In the genomic region with DNA sequence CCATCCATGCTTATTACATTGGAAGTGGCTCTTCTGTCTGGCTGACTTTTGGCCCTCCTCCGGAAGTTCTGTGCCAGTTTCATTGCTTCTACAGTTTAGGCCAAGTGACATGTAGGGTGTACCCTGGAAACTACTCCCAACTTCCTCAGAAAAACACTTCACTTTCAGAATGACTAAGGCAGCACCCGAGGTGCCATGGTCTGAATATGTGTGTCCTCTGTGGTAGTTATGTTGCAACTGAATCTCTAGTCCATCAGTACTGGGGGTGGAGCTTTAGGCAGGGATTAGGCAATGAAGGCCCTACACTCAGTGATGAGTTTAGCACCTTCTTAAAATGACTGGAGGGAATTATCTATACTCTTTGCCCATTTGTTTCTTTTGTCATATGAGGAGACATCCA, we compare ENCODE assay signal across 16 mouse cellular contexts.
A peak's percentile ranks its signal among the peaks of the same experiment; 100 is the strongest.
DNase-seq lines count a peak whose midpoint lies in the region; ATAC-seq and TF ChIP-seq lines count a peak whose summit lies in the region.
"Had no signal": no experiment of that assay in that cellular context is flagged by ENCODE, and none has a peak within 500 bp of the region (broad histone marks: within the 10 kb centered on the region; RNA-seq: fewer than 3 reads in every experiment).

No protein-coding gene starts in this region.

- peak; percentile 8 to 31 for DNase-seq in heart, adult 9 months (ENCODE audit: low spot score in 2 of 2)
- no peak for DNase-seq in heart, postnatal 25 days (ENCODE audit: low spot score)
- DNase-seq in lung, postnatal 36 days: peak; percentile 33
- no peak for DNase-seq in lung, adult 2 months
- DNase-seq in induced T-regulatory cell, adult 2 months (ENCODE audit: low read depth): peak; percentile 14
- peak; percentile 54 for DNase-seq in skeletal muscle tissue, adult 2 months (ENCODE audit: low read depth, low spot score)
- DNase-seq in forebrain, embryonic 14.5 days (ENCODE audit: low spot score): no peak
- no peak for DNase-seq in left cerebral cortex, postnatal 14 days (ENCODE audit: low spot score in 2 of 2)
- DNase-seq: adrenal gland, postnatal 36 days; cerebellum, postnatal 25 days; kidney, adult 9 months; retina, postnatal 1 day had no signal

- no peak overlapping the region for H3K27ac ChIP-seq in forebrain, embryonic 14.5 days (ENCODE audit: low read depth, low read length)
- H3K27ac ChIP-seq: embryonic facial prominence, embryonic 13.5 days; forebrain, embryonic 12.5 days; limb, embryonic 13.5 days had no signal

- H3K36me3 ChIP-seq in forebrain, embryonic 14.5 days (ENCODE audit: control insufficient read depth, insufficient read depth, low read length): no peaks in the 10 kb centered on the region
- H3K36me3 ChIP-seq: embryonic facial prominence, embryonic 13.5 days; forebrain, embryonic 12.5 days; heart, embryonic 12.5 days; limb, embryonic 13.5 days had no signal

- H3K9ac ChIP-seq in forebrain, embryonic 14.5 days (ENCODE audit: low read length): no peak overlapping the region
- H3K9ac ChIP-seq: embryonic facial prominence, embryonic 13.5 days; forebrain, embryonic 12.5 days; heart, embryonic 12.5 days; limb, embryonic 13.5 days had no signal

- no peak overlapping the region for H3K4me3 ChIP-seq in lung, adult 2 months (replicated peaks; ENCODE audit: extremely low read depth, low read depth, low read length)
- no peak overlapping the region for H3K4me3 ChIP-seq in forebrain, embryonic 14.5 days (ENCODE audit: low read depth, low read length)
- H3K4me3 ChIP-seq: embryonic facial prominence, embryonic 13.5 days; forebrain, embryonic 12.5 days; heart, embryonic 12.5 days; limb, embryonic 13.5 days had no signal

- TF ChIP-seq CTCF in lung, adult 2 months (IDR thresholded peaks at IDR 0.05; ENCODE audit: insufficient read depth, low read length): no peak

- H3K4me2 ChIP-seq in forebrain, embryonic 14.5 days (ENCODE audit: low read length): no peak overlapping the region
- H3K4me2 ChIP-seq: embryonic facial prominence, embryonic 13.5 days; forebrain, embryonic 12.5 days; heart, embryonic 12.5 days; limb, embryonic 13.5 days had no signal

- intact Hi-C loops in heart, postnatal 25 days (cut with DNase I): no loop called here
- intact Hi-C loops in left cerebral cortex, postnatal 14 days (cut with DNase I): no loop called here

- no peaks in the 10 kb centered on the region for H3K4me1 ChIP-seq in lung, adult 2 months (ENCODE audit: control insufficient read depth, insufficient read depth, low read length)
- no peaks in the 10 kb centered on the region for H3K4me1 ChIP-seq in forebrain, embryonic 14.5 days (ENCODE audit: control insufficient read depth, insufficient read depth, low read length)
- H3K4me1 ChIP-seq: embryonic facial prominence, embryonic 13.5 days; forebrain, embryonic 12.5 days; heart, embryonic 12.5 days; limb, embryonic 13.5 days had no signal

- ATAC-seq in forebrain, embryonic 14.5 days: no peak

- no peaks in the 10 kb centered on the region for H3K9me3 ChIP-seq in forebrain, embryonic 14.5 days (replicated peaks; ENCODE audit: control insufficient read depth, low read length)
- H3K9me3 ChIP-seq: embryonic facial prominence, embryonic 13.5 days; forebrain, embryonic 12.5 days; heart, embryonic 12.5 days; limb, embryonic 13.5 days had no signal

- TF ChIP-seq POLR2A in lung, adult 2 months (IDR thresholded peaks at IDR 0.05; ENCODE audit: borderline replicate concordance, extremely low read depth, low read depth, low read length): no peak

- H3K27me3 ChIP-seq in forebrain, embryonic 14.5 days (replicated peaks; ENCODE audit: control insufficient read depth, insufficient read depth, low read length): no peaks in the 10 kb centered on the region
- H3K27me3 ChIP-seq: embryonic facial prominence, embryonic 13.5 days; forebrain, embryonic 12.5 days; heart, embryonic 12.5 days; limb, embryonic 13.5 days had no signal

- WGBS in lung, adult 2 months: 75% methylated on average over 2 of the region's 2 CpGs
- WGBS in forebrain, embryonic 14.5 days: 92% methylated on average over 2 of the region's 2 CpGs

Comparison
In these comparisons a context has a peak if more than half of its experiments do, and no peak if none do; other contexts are left out.
1. DNase-seq: peak in heart, adult 9 months (2 of 2), lung, postnatal 36 days (single experiment), induced T-regulatory cell, adult 2 months (single experiment) and skeletal muscle tissue, adult 2 months (single experiment); none in heart, postnatal 25 days (single experiment), lung, adult 2 months (single experiment), forebrain, embryonic 14.5 days (single experiment) and left cerebral cortex, postnatal 14 days (0 of 2).